9 mouse cellular contexts compared by ENCODE assay signal in the genomic region with DNA sequence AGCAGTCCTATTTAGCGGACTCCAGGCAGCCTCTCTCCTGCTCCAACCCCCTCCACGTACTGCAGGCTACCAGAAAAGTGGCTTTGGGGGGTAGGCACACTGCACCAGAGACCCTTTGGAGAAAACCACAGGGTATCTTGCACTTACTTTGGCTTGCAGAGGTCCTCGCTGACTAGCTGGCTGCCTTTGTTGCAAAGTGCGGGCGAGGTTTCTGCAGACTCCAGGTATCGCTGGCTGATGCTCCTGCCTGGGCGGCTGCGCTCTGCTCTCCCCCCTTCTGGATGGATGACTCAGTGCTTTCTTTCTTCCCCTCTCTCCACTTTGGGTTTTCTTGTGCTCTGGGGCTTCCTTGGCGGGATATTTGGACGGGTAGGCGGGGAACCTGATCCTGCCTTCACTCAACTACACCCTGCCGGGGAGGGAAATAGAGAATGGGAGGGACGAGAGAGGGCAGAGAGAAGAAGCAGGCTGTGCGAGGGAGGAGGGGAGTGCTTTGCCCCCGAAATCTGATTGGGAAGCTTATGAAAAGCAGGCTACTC. TPM values are rescaled to one million over a fixed set of nuclear protein-coding genes. Genes with fewer than 3 reads are reported as not detected.
DNase-seq lines count a peak whose midpoint lies in the region; ATAC-seq lines count a peak whose summit lies in the region.
"Had no signal": no experiment of that assay in that cellular context is flagged by ENCODE, and none has a peak within 500 bp of the region (broad histone marks: within the 10 kb centered on the region; RNA-seq: fewer than 3 reads in every experiment).

Ptn (minus strand) TSS at position 474 of the 539 bp plus-strand sequence.

- peaks cover 27% of the 10 kb centered on the region; the same call in 1 of the 2 replicates for H3K27me3 ChIP-seq in lung, embryonic 15.5 days
- no peaks in the 10 kb centered on the region for H3K27me3 ChIP-seq in hindbrain, embryonic 15.5 days
- H3K27me3 ChIP-seq in limb, embryonic 12.5 days = no peaks in the 10 kb centered on the region
- H3K27me3 ChIP-seq: Patski had no signal

- peak within 1 kb of the TSS; percentile 46 for H3K4me3 ChIP-seq in lung, embryonic 15.5 days
- H3K4me3 ChIP-seq in hindbrain, embryonic 15.5 days = peak within 1 kb of the TSS; percentile 66
- H3K4me3 ChIP-seq in limb, embryonic 12.5 days (replicated peaks) = peak within 1 kb of the TSS; percentile 64

- H3K36me3 ChIP-seq in lung, embryonic 15.5 days = no peaks in the 10 kb centered on the region
- peaks cover 6% of the 10 kb centered on the region; the same call in 1 of the 2 replicates for H3K36me3 ChIP-seq in hindbrain, embryonic 15.5 days
- peaks cover 15% of the 10 kb centered on the region for H3K36me3 ChIP-seq in limb, embryonic 12.5 days

- H3K4me2 ChIP-seq in lung, embryonic 15.5 days = peak within 1 kb of the TSS; percentile 84
- peak within 1 kb of the TSS; percentile 70 for H3K4me2 ChIP-seq in hindbrain, embryonic 15.5 days
- peak within 1 kb of the TSS; percentile 72 for H3K4me2 ChIP-seq in limb, embryonic 12.5 days

- H3K27ac ChIP-seq in lung, embryonic 15.5 days = peak within 1 kb of the TSS; percentile 61
- peak within 1 kb of the TSS; percentile 91 for H3K27ac ChIP-seq in hindbrain, embryonic 15.5 days (replicated peaks)
- peak within 1 kb of the TSS; percentile 97 for H3K27ac ChIP-seq in limb, embryonic 12.5 days

- WGBS in lung, embryonic 15.5 days = under 1% methylated on average over 15 of the region's 15 CpGs
- WGBS in hindbrain, embryonic 15.5 days = under 1% methylated on average over 15 of the region's 15 CpGs
- WGBS in limb, embryonic 12.5 days = under 1% methylated on average over 15 of the region's 15 CpGs

- peaks cover 20% of the 10 kb centered on the region for H3K4me1 ChIP-seq in lung, embryonic 15.5 days
- H3K4me1 ChIP-seq in hindbrain, embryonic 15.5 days (replicated peaks) = peaks cover 42% of the 10 kb centered on the region
- H3K4me1 ChIP-seq in limb, embryonic 12.5 days (replicated peaks) = peaks cover 22% of the 10 kb centered on the region

- no peak for DNase-seq in lung, postnatal 10 days
- peak; percentile 28 for DNase-seq in cerebellum, adult 8-10 months
- DNase-seq in forelimb bud, embryonic 11.5 days (ENCODE audit: low read depth, low spot score) = peak; percentile 87
- peak; percentile 69 for DNase-seq in retina, embryonic 14.5 days (ENCODE audit: low spot score)
- no peak for DNase-seq in spleen, postnatal 4 days (ENCODE audit: low spot score in 2 of 2)

- no peaks in the 10 kb centered on the region for H3K9me3 ChIP-seq in lung, embryonic 15.5 days
- H3K9me3 ChIP-seq in hindbrain, embryonic 15.5 days = no peaks in the 10 kb centered on the region
- no peaks in the 10 kb centered on the region for H3K9me3 ChIP-seq in limb, embryonic 12.5 days

- H3K9ac ChIP-seq in lung, embryonic 15.5 days = peak within 1 kb of the TSS; percentile 30
- H3K9ac ChIP-seq in hindbrain, embryonic 15.5 days = peak within 1 kb of the TSS; percentile 81
- peak within 1 kb of the TSS; percentile 88 for H3K9ac ChIP-seq in limb, embryonic 12.5 days (replicated peaks)

- ATAC-seq in lung, embryonic 15.5 days (ENCODE audit: borderline replicate concordance, extremely low read depth, low FRiP score, low TSS enrichment) = peak; percentile 81; the same call in 1 of the 2 replicates
- ATAC-seq in hindbrain, embryonic 15.5 days (ENCODE audit: low FRiP score, low read depth) = peak; percentile 88
- peak; percentile 89 for ATAC-seq in limb, embryonic 12.5 days (ENCODE audit: insufficient number of reproducible peaks, insufficient read depth, low FRiP score, low TSS enrichment, low read depth)
- ATAC-seq: Patski had no signal

RNA-seq across cellular contexts. Expression of gene Ptn, which starts in this region (rescaled TPM):
- polyA plus RNA-seq in lung, embryonic 15.5 days (2015; fragmentation: Nextera tagmentation; extraction: Ambion mirVana) = 133 and 149 TPM in 2 replicates
- 786 and 825 TPM in 2 replicates for polyA plus RNA-seq in hindbrain, embryonic 15.5 days (2015; fragmentation: Nextera tagmentation; extraction: Ambion mirVana)
- polyA plus RNA-seq in limb, embryonic 12.5 days (2016; fragmentation: Nextera tagmentation; extraction: Ambion mirVana) = 395 and 421 TPM in 2 replicates
- polyA plus RNA-seq: Patski had no signal

Comparison
In these comparisons a context has a peak if more than half of its experiments do, and no peak if none do; other contexts are left out.
1. H3K9ac ChIP-seq: peak in every context shown above with its lines; median percentile 88 in limb, embryonic 12.5 days; 81 in hindbrain, embryonic 15.5 days; 30 in lung, embryonic 15.5 days.
2. DNase-seq: peak in cerebellum, adult 8-10 months (single experiment), forelimb bud, embryonic 11.5 days (single experiment) and retina, embryonic 14.5 days (single experiment); none in lung, postnatal 10 days (single experiment) and spleen, postnatal 4 days (0 of 2).
3. Peak in every context shown above with its lines, with median percentiles within 50 percentile points of each other: ATAC-seq, H3K27ac ChIP-seq, H3K4me2 ChIP-seq and H3K4me3 ChIP-seq.